Mouse (Mus musculus) adrenal gland, adult (tissue): ENCODE data around the gene Tmem104.

ENCODE experiments used
- DNase-seq, 2 experiments: peaks; one replicate each; pipeline ENCODE4 v3.0.0; 2022 to 2023; ENCODE audit warnings: low spot score in 1 of 2; ENCODE audit not compliant: inconsistent age in 2 of 2

The Tmem104 gene

DNA sequence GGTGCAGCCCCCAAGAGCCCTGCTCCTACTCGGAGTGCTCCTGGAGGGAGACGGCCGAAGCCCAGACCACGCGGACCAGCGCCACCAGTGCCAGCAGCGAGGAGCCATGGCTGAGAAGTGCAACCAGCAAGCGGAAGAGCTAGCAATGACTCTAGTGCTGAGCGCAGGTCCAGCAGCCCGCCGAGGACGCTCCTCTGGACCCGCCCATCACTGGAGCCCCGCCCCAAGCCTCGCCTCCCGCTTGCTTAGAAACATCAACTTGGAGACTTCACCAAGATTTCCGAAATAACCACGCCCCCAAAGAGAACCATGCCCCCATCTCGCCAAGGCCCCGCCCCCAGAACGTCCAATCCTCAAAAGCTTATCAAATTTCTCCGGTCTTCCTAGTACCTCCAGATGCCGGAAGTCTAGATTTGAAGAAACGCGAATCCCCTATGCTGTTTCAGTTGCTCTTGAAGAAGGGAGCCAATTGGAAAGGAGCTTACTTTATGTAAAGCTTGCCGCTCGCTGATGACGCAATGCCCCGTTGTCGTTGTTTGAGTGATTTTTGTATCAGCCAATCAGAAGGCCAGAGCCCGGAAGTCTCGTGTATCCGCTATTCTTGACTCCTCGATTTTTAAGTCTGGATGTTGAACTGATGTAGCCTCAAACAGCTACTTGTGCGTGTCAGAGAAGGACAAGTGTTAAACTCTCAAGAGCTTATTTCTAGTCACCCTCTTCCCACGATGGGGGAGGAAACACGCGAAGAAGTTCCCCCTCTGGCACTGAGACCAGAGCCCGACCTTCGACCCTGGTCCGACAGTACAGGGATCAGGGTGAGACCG lies 89.7 kb downstream of the Tmem104 start, which contains the start of gene Fdxr:
Gene Fdxr, minus strand, starts transcription at position 271 of the 824 bp plus-strand sequence.
- peak; percentile 99 to 100 for DNase-seq

- no peak for DNase-seq
Measured at GRCm38 (mm10) chr11:115277604-115277975, 90.3 kb downstream of the Tmem104 start.

GRCm38 (mm10) chr11:115278176-115278575 lies 90.9 kb downstream of the Tmem104 start:
- peak in 1 of 2 experiments; percentile 66 for DNase-seq

DNA sequence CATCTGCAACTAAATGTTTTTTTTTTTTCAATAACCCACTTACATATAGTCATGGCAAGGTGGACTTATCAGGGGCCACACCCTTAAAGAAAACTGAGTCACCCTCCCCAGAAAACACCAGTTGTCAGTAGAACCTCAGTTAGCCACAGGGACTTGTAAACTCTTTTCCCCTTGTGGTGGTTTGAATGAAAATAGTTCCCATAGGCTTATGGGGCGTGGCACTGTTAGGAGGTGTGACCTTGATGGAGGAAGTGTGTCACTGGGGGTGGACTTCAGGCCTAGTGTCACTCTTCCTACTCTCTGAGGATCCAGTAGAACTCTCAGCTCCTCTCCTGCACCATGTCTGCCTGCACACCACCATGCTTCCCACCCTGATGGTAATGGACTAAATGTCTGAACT lies 92.4 kb downstream of the Tmem104 start:
- peak; percentile 9 to 37 for DNase-seq

DNA sequence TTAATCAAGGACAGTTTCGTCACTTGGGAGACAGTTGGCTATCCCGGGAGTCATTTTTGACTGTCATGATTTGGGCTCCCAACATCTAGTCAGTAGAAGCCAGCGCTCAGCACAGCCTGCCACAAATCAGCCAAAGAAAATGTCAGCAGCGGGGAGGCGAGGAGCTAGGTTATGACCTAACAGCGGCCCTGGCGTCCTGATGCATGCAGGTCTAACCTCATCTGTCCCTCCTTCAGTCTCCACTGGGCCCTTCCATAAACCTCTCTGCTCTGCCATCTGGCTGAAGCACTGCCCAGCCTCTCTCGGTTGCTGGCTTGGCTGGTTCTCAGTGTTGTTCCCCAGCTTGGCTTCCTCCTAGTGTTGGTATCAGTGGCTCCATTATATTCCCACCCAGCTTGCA lies 95.0 kb downstream of the Tmem104 start:
- DNase-seq, result peak; percentile 89 to 91

DNA sequence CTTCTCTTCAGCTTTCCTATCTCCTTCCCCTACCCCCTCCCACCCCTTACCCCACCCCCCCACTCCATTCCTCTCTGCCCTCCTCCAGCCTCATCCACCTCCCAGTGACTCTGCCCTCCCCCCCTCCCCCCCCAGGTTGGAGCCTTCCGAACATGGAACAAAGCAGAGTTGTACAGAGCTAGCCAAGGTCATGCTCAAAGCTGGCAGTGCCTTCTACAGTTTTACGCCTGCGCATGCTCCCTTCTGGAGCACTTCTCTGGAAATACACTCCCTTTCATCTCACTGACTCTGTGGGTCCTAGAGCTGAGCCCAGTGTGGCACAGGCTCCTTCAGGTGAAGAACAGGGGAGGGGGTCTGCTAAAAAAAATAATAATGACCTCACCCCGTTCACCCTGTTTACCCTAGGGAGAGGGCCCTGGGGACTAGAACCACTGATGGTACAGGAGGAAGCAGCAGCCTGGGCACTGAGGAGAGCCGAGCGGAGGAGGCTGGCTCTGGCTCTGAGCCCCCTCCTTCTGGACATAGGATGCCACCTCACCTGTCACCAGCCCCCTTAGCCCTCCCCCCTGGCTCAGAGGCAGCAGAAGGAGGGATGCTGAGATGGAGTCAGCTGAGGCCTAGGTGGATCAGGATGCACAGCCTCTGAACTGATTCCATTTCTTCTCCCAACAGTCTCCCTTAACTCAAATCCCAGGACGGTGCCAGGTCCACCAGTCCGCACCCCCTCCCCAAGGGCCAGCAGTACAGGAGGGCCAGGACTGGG lies 95.6 kb downstream of the Tmem104 start:
- peak; percentile 81 to 84 for DNase-seq

- peak; percentile 54 to 70 for DNase-seq
Measured at GRCm38 (mm10) chr11:115283486-115283765, 96.1 kb downstream of the Tmem104 start.

DNA sequence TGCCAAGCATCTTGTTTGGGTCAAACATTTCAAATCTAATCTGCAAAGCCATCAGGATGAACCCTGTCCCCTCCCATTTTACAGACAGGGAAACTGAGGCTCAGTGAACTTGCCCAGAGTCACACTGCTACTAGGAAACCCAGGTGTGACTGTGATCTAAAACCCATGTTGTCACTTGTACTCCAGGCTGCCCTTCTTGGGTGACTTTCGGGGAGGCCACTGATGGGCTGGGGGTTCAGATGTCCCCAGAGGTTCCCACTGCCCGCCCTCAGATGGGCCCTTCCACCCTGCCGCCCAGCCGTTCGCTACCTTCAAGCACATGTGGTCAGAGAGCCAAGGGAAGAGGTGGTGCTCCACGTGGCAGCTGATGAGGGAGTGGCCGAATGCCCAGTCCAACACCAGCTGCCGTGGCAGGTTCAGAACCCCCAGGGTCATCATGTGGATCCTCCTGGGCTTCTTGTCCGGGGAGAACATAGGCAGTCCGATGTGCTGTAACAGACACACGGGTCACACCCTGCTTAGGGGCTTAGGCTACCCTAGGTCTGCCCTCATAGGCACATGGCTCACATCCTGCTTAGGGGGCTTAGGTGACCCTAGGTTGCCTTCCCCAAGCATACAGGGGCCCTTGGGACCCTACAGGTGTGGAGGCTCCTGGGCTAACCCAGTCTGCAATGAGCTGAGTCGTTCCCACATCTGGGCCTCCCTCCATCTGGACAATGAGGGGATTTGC lies 96.8 kb downstream of the Tmem104 start:
- DNase-seq, result peak; percentile 24 to 38

DNA sequence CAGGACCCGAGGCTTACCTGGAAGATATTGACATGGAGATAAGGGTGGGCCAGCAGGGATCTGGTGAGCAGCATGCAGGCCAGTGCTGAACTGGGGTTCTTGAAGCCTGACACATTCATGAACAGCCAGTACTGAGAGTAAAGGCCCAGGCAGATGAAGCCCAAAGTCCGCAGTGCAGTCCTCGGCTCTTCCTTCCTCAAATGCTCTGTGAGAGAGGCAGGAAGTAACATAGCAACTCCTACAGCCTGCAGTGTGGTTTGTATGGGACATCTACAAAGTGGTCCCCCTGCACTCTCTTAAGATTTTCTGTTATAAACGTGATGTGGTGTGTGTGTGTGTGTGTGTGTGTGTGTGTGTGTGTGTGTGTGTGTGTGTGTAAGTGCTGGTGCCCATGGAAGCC lies 98.0 kb downstream of the Tmem104 start:
- DNase-seq, result peak in 1 of 2 experiments; percentile 29

GRCm38 (mm10) chr11:115286201-115286993 lies 99.1 kb downstream of the Tmem104 start:
- DNase-seq, result peak in 1 of 2 experiments; percentile 26

DNA sequence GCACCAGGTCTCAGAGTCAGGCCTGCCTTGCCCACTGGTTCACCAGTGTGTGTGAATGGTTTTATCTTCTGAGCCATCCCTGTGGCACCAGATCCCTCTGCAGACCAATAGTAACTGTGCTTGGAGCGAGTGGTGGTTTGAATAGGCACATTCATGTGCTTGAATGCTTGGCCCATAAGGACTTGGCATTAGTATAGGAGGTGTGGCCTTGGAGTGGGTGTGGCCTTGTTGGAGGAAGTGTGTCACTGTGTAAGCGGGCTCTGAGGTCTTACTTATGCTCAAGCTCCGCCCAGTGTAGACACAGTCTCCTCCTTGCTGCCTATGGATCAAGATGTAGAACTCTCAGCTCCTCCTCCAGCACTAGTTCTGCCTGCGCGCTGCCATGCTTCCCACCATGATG lies 100.1 kb downstream of the Tmem104 start:
- peak; percentile 23 to 38 for DNase-seq

- DNase-seq, result no peak
Measured at GRCm38 (mm10) chr11:115288305-115288704, 101.0 kb downstream of the Tmem104 start.

- DNase-seq, result peak in 1 of 2 experiments; percentile 38
Measured at GRCm38 (mm10) chr11:115289885-115290284, 102.6 kb downstream of the Tmem104 start.

GRCm38 (mm10) chr11:115290314-115290713 lies 103.0 kb downstream of the Tmem104 start:
- peak in 1 of 2 experiments; percentile 59 for DNase-seq

- peak; percentile 76 to 90 for DNase-seq
Measured at GRCm38 (mm10) chr11:115290919-115291318, 103.6 kb downstream of the Tmem104 start.

- peak; percentile 38 to 58 for DNase-seq
Measured at GRCm38 (mm10) chr11:115291503-115291902, 104.2 kb downstream of the Tmem104 start.

- DNase-seq, result peak; percentile 66 to 78
Measured at GRCm38 (mm10) chr11:115292631-115293375, 105.5 kb downstream of the Tmem104 start.

DNA sequence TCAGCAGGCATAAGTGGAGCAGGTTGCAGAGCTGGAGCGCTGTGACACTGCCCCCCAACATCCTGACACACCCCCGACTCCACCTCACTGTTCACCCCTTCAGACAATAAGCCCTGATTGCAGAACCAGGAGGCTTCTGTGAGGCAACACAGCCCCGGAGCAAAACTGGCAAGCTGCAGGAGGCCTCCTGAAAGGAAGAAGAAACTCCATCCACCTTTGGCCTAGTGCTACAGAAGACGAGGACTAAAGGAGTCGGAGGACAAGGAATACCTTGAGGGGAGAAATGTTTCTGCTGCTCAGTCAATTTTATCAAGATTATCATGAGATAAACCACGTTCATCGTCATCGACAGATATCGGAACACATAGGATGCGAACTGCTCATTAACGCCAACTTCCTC lies 108.7 kb downstream of the Tmem104 start:
- DNase-seq, result peak; percentile 16 to 34
